Mouse (Mus musculus) cerebellum, adult 2 months (tissue): ENCODE results near the gene Spata2.

Experiments
- CTCF ChIP-seq: fragments of 200-500 bp; IDR thresholded peaks from 2 replicates; pipeline ENCODE4 v1.5.1; 2011; ENCODE audit warnings: low read depth, mild to moderate bottlenecking, control low read depth, low read length, moderate library complexity, borderline replicate concordance; ENCODE audit not compliant: insufficient read depth
- POLR2A ChIP-seq: fragments of 200-500 bp; IDR thresholded peaks from 2 replicates; pipeline ENCODE4 v1.6.1; 2011; ENCODE audit warnings: low read length, control low read depth, borderline replicate concordance; ENCODE audit not compliant: insufficient read depth

GRCm38 (mm10) chr2:167486573-167486972 lies 6.1 kb downstream of the Spata2 start:
- TF ChIP-seq POLR2A (no peak), CTCF (no peak)
